10 mouse cellular contexts compared by ENCODE assay signal in the genomic region with DNA sequence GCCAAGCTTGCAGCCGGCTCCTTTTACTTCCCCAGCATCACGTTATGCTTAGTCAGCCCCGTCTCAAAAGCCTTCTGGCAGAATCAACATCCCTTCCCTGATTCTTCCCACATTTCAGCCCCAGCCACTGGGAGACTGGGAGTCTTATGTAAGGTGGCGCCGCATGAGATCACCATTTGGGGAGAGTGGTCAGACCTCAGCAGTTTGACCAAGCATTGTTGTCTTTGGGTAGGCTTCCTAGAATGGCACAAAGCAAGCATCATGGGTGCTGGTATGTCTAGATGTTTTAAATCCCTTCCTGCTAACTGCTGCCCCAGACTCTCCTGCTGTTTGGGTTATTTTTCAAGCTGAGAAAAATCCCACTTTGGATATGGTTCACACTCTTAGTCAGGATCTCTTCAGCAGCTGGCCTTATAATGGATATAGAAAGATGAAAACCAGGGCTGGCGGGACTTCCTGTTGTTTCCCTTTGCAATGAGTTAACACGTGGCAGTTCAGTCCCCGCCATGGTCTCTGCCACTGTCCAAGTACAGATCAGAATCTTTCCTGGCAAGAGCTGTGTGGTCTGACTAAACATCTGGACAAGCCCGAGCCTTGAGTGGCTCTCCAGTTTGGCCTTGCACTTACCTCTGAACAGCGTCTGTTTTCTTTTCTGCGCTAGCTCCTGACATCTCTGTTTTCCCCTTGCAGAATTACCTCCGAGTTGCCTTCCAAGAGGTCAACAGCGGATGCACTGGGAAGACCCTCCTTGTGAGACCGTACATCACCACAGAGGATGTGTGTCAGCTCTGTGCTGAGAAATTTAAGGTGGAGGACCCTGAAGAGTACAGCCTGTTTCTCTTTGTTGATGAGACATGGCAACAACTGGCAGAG. TPM values are rescaled to one million over a fixed set of nuclear protein-coding genes. Genes with fewer than 3 reads are reported as not detected.
DNase-seq lines count a peak whose midpoint lies in the region; ATAC-seq and TF ChIP-seq lines count a peak whose summit lies in the region.
"Had no signal": no experiment of that assay in that cellular context is flagged by ENCODE, and none has a peak within 500 bp of the region (broad histone marks: within the 10 kb centered on the region; RNA-seq: fewer than 3 reads in every experiment).

No protein-coding gene starts in this region.

- H3K4me1 ChIP-seq in forebrain, embryonic 11.5 days (replicated peaks; ENCODE audit: control insufficient read depth, insufficient read depth, low read length) = no peaks in the 10 kb centered on the region
- H3K4me1 ChIP-seq in forebrain, embryonic 13.5 days = no peaks in the 10 kb centered on the region
- peaks cover 4% of the 10 kb centered on the region for H3K4me1 ChIP-seq in ES-Bruce4 (ENCODE audit: control insufficient read depth, insufficient read depth, low read length)
- no peaks in the 10 kb centered on the region; the same call in 1 of the 2 replicates for H3K4me1 ChIP-seq in intestine, postnatal 0 days (replicated peaks; ENCODE audit: control insufficient read depth, insufficient read depth, low read length)
- H3K4me1 ChIP-seq in midbrain, embryonic 13.5 days (replicated peaks) = 0 out of 2 replicates have a peak, but pooled peaks cover 4% of the 10 kb centered on the region

- no peak for ATAC-seq in forebrain, embryonic 11.5 days (replicated peaks; ENCODE audit: low FRiP score)
- ATAC-seq in forebrain, embryonic 13.5 days = no peak
- no peak for ATAC-seq in intestine, postnatal 0 days
- no peak for ATAC-seq in midbrain, embryonic 13.5 days

- H3K36me3 ChIP-seq in forebrain, embryonic 11.5 days (ENCODE audit: control insufficient read depth, insufficient read depth, low read length) = no peaks in the 10 kb centered on the region; the same call in 1 of the 2 replicates
- H3K36me3 ChIP-seq in forebrain, embryonic 13.5 days (ENCODE audit: poor library complexity, severe bottlenecking) = peaks cover 14% of the 10 kb centered on the region
- H3K36me3 ChIP-seq in ES-Bruce4 (ENCODE audit: control insufficient read depth, insufficient read depth, low read length, poor library complexity, severe bottlenecking) = no peaks in the 10 kb centered on the region
- peaks cover 42% of the 10 kb centered on the region for H3K36me3 ChIP-seq in intestine, postnatal 0 days (ENCODE audit: control insufficient read depth, insufficient read depth)
- H3K36me3 ChIP-seq in midbrain, embryonic 13.5 days = peaks cover 17% of the 10 kb centered on the region

- no peak overlapping the region for H3K9ac ChIP-seq in forebrain, embryonic 11.5 days (ENCODE audit: low read length)
- H3K9ac ChIP-seq in forebrain, embryonic 13.5 days = no peak overlapping the region
- H3K9ac ChIP-seq in ES-Bruce4 (ENCODE audit: low read depth, poor library complexity, severe bottlenecking) = no peak overlapping the region
- H3K9ac ChIP-seq in intestine, postnatal 0 days (ENCODE audit: low read depth, low read length) = no peak overlapping the region
- H3K9ac ChIP-seq in midbrain, embryonic 13.5 days (replicated peaks) = no peak overlapping the region

- TF ChIP-seq POLR2A in ES-Bruce4 (IDR thresholded peaks at IDR 0.05; ENCODE audit: insufficient read depth, low read length) = no peak

- H3K27me3 ChIP-seq in forebrain, embryonic 11.5 days (ENCODE audit: control insufficient read depth, insufficient read depth, low read length) = no peaks in the 10 kb centered on the region
- no peaks in the 10 kb centered on the region for H3K27me3 ChIP-seq in forebrain, embryonic 13.5 days
- no peaks in the 10 kb centered on the region for H3K27me3 ChIP-seq in ES-Bruce4 (ENCODE audit: control insufficient read depth, insufficient read depth, low read length, poor library complexity, severe bottlenecking)
- H3K27me3 ChIP-seq in intestine, postnatal 0 days (replicated peaks; ENCODE audit: control insufficient read depth, insufficient read depth, low read length) = no peaks in the 10 kb centered on the region
- H3K27me3 ChIP-seq in midbrain, embryonic 13.5 days = no peaks in the 10 kb centered on the region
- H3K27me3 ChIP-seq: CH12.LX had no signal

- no peak overlapping the region for H3K4me3 ChIP-seq in forebrain, embryonic 11.5 days (ENCODE audit: low read depth, low read length)
- no peak overlapping the region for H3K4me3 ChIP-seq in forebrain, embryonic 13.5 days
- peak overlapping the region; percentile 1; the same call in 1 of the 2 replicates for H3K4me3 ChIP-seq in ES-Bruce4 (ENCODE audit: low read depth, low read length)
- no peak overlapping the region for H3K4me3 ChIP-seq in intestine, postnatal 0 days (ENCODE audit: low read depth, low read length)
- no peak overlapping the region for H3K4me3 ChIP-seq in midbrain, embryonic 13.5 days (replicated peaks)

- 0 out of 2 replicates have a peak overlapping the region, but pooled peaks have one; percentile 31 for H3K27ac ChIP-seq in forebrain, embryonic 11.5 days (ENCODE audit: low read depth, low read length)
- H3K27ac ChIP-seq in forebrain, embryonic 13.5 days = no peak overlapping the region
- H3K27ac ChIP-seq in ES-Bruce4 (ENCODE audit: insufficient read depth, low read length) = peak overlapping the region; percentile 44
- H3K27ac ChIP-seq in intestine, postnatal 0 days (ENCODE audit: low read depth, low read length) = peak overlapping the region; percentile 57; the same call in 1 of the 2 replicates
- H3K27ac ChIP-seq in midbrain, embryonic 13.5 days = no peak overlapping the region

- WGBS in forebrain, embryonic 11.5 days = 79% methylated on average over 14 of the region's 14 CpGs
- 78% methylated on average over 14 of the region's 14 CpGs for WGBS in forebrain, embryonic 13.5 days
- WGBS in intestine, postnatal 0 days = 60% methylated on average over 14 of the region's 14 CpGs
- 83% methylated on average over 14 of the region's 14 CpGs for WGBS in midbrain, embryonic 13.5 days

- DNase-seq in forebrain, embryonic 11.5 days (ENCODE audit: low spot score) = no peak
- DNase-seq in gastrocnemius, postnatal 10 days = peak; percentile 44
- DNase-seq in lung, postnatal 25 days (ENCODE audit: low spot score) = peak; percentile 70
- no peak for DNase-seq in cerebellum, adult 18-20 months

- H3K9me3 ChIP-seq in forebrain, embryonic 11.5 days (ENCODE audit: control insufficient read depth, low read length) = no peaks in the 10 kb centered on the region
- no peaks in the 10 kb centered on the region for H3K9me3 ChIP-seq in forebrain, embryonic 13.5 days (replicated peaks)
- no peaks in the 10 kb centered on the region; the same call in 1 of the 2 replicates for H3K9me3 ChIP-seq in ES-Bruce4 (replicated peaks; ENCODE audit: control insufficient read depth, insufficient read depth, low read length, poor library complexity, severe bottlenecking)
- H3K9me3 ChIP-seq in intestine, postnatal 0 days (ENCODE audit: control insufficient read depth) = no peaks in the 10 kb centered on the region
- no peaks in the 10 kb centered on the region for H3K9me3 ChIP-seq in midbrain, embryonic 13.5 days

- no peak overlapping the region for H3K4me2 ChIP-seq in forebrain, embryonic 11.5 days (ENCODE audit: low read depth, low read length, severe bottlenecking)
- no peak overlapping the region for H3K4me2 ChIP-seq in forebrain, embryonic 13.5 days
- no peak overlapping the region for H3K4me2 ChIP-seq in intestine, postnatal 0 days (replicated peaks; ENCODE audit: low read depth)
- H3K4me2 ChIP-seq in midbrain, embryonic 13.5 days (replicated peaks) = no peak overlapping the region

- no peak for TF ChIP-seq CTCF in ES-Bruce4 (IDR thresholded peaks at IDR 0.05; ENCODE audit: low read depth, low read length)
- no peak for TF ChIP-seq CTCF in intestine, postnatal 0 days (IDR thresholded peaks at IDR 0.05; ENCODE audit: low read depth)

- TF ChIP-seq EP300 in ES-Bruce4 (IDR thresholded peaks at IDR 0.05; ENCODE audit: insufficient read depth, low read depth, low read length) = no peak

RNA-seq across cellular contexts. Expression of a gene that starts 16.8 kb away (rescaled TPM):
- polyA plus RNA-seq in forebrain, embryonic 11.5 days (2014; fragmentation: Nextera tagmentation; extraction: Ambion mirVana) = 142 and 144 TPM in 2 replicates
- polyA plus RNA-seq in forebrain, embryonic 13.5 days (2015; fragmentation: Nextera tagmentation; extraction: Ambion mirVana) = 134 TPM in 2 replicates
- 114 and 119 TPM in 2 replicates for polyA plus RNA-seq in ES-Bruce4 (2011; ENCODE audit: insufficient read depth, insufficient read length, low read depth, missing spikeins)
- total RNA-seq in gastrocnemius, postnatal 10 days (2021) = 10 to 100 TPM; 58.8 to 59.0 TPM
- polyA plus RNA-seq in intestine, postnatal 0 days (2015; fragmentation: Nextera tagmentation; extraction: Ambion mirVana) = 100 and 106 TPM in 2 replicates
- 119 and 126 TPM in 2 replicates for polyA plus RNA-seq in midbrain, embryonic 13.5 days (2015; fragmentation: Nextera tagmentation; extraction: Ambion mirVana)

RNA-seq across cellular contexts. Expression of a gene that starts 49.4 kb away (rescaled TPM):
- 1.4 and 1.9 TPM in 2 replicates for polyA plus RNA-seq in forebrain, embryonic 11.5 days (2014; fragmentation: Nextera tagmentation; extraction: Ambion mirVana)
- 2.0 and 2.3 TPM in 2 replicates for polyA plus RNA-seq in forebrain, embryonic 13.5 days (2015; fragmentation: Nextera tagmentation; extraction: Ambion mirVana)
- 1.1 and 2.4 TPM in 2 replicates for polyA plus RNA-seq in ES-Bruce4 (2011; ENCODE audit: insufficient read depth, insufficient read length, low read depth, missing spikeins)
- total RNA-seq in gastrocnemius, postnatal 10 days (2021) = under 1 TPM in 1 of 2 experiments, not detected in 1; 0.31 TPM
- polyA plus RNA-seq in intestine, postnatal 0 days (2015; fragmentation: Nextera tagmentation; extraction: Ambion mirVana) = 0.08 TPM in 1 of 2 replicates, not detected in the other
- polyA plus RNA-seq in midbrain, embryonic 13.5 days (2015; fragmentation: Nextera tagmentation; extraction: Ambion mirVana) = 1.7 and 1.8 TPM in 2 replicates
- total RNA-seq: CH12.LX; neutrophil, adult 5-6 weeks had no signal

RNA-seq across cellular contexts. Expression of a gene that starts 49.7 kb away (rescaled TPM):
- 40.9 and 45.0 TPM in 2 replicates for polyA plus RNA-seq in forebrain, embryonic 11.5 days (2014; fragmentation: Nextera tagmentation; extraction: Ambion mirVana)
- 35.0 and 35.5 TPM in 2 replicates for polyA plus RNA-seq in forebrain, embryonic 13.5 days (2015; fragmentation: Nextera tagmentation; extraction: Ambion mirVana)
- 32.7 and 35.8 TPM in 2 replicates for polyA plus RNA-seq in ES-Bruce4 (2011; ENCODE audit: insufficient read depth, insufficient read length, low read depth, missing spikeins)
- total RNA-seq in gastrocnemius, postnatal 10 days (2021) = 10 to 100 TPM; 14.7 to 17.3 TPM
- polyA plus RNA-seq in intestine, postnatal 0 days (2015; fragmentation: Nextera tagmentation; extraction: Ambion mirVana) = 12.6 and 14.3 TPM in 2 replicates
- 33.5 and 35.6 TPM in 2 replicates for polyA plus RNA-seq in midbrain, embryonic 13.5 days (2015; fragmentation: Nextera tagmentation; extraction: Ambion mirVana)

Comparison
In these comparisons a context has a peak if more than half of its experiments do, and no peak if none do; other contexts are left out.
1. H3K27ac ChIP-seq: peak in forebrain, embryonic 11.5 days (single experiment), ES-Bruce4 (single experiment) and intestine, postnatal 0 days (single experiment); none in forebrain, embryonic 13.5 days (single experiment) and midbrain, embryonic 13.5 days (single experiment).
2. DNase-seq: peak in gastrocnemius, postnatal 10 days (single experiment) and lung, postnatal 25 days (single experiment); none in forebrain, embryonic 11.5 days (single experiment) and cerebellum, adult 18-20 months (0 of 2).